Mouse (Mus musculus) thymus, adult 2 months (tissue): ENCODE measurements at regions not wholly inside any gene's neighbourhood (a gene's known extent, or its start where the extent isn't known, plus 50 kb on each side); places are given as distances from the start of the nearest gene placed in this dataset.

Experiments used
- DNase-seq: peaks from one replicate; pipeline ENCODE4 v3.0.0; 2021
- H3K27ac ChIP-seq: fragments of 200-500 bp; 2 replicates; pipeline ENCODE4 v1.5.1; 2012; ENCODE audit warnings: low read length, control low read depth; ENCODE audit not compliant: control insufficient read depth, insufficient read depth
- H3K27me3 ChIP-seq: fragments of 200-500 bp; 2 replicates; pipeline ENCODE4 v1.6.1; 2012; ENCODE audit warnings: mild to moderate bottlenecking, low read length, moderate library complexity, mixed read lengths; ENCODE audit not compliant: control insufficient read depth, insufficient read depth
- H3K36me3 ChIP-seq: fragments of 200-500 bp; 2 replicates; pipeline ENCODE4 v1.6.1; 2012; ENCODE audit warnings: mild to moderate bottlenecking, low read length, moderate library complexity; ENCODE audit not compliant: control insufficient read depth, insufficient read depth
- H3K4me1 ChIP-seq: fragments of 200-500 bp; replicated peaks from 2 replicates; pipeline ENCODE4 v1.6.1; 2012; ENCODE audit warnings: low read length; ENCODE audit not compliant: control insufficient read depth, insufficient read depth
- H3K4me3 ChIP-seq: fragments of 200-500 bp; 2 replicates; pipeline ENCODE4 v1.5.1; 2012; ENCODE audit warnings: mild to moderate bottlenecking, low read length, control low read depth, moderate library complexity; ENCODE audit not compliant: control insufficient read depth, insufficient read depth
- CTCF ChIP-seq: fragments of 200-500 bp; IDR thresholded peaks from 2 replicates; pipeline ENCODE4 v1.5.1; 2012; ENCODE audit warnings: mild to moderate bottlenecking, control low read depth, low read length, moderate library complexity, borderline replicate concordance; ENCODE audit not compliant: control insufficient read depth, poor library complexity, insufficient read depth; ENCODE audit errors: extremely low read depth
- POLR2A ChIP-seq: fragments of 200-500 bp; IDR thresholded peaks from 2 replicates; pipeline ENCODE4 v1.6.1; 2012; ENCODE audit warnings: mild to moderate bottlenecking, low read length, control low read depth, moderate library complexity; ENCODE audit not compliant: control insufficient read depth, poor library complexity, insufficient read depth; ENCODE audit errors: extremely low read depth
- WGBS: fragments of 180-500 bp; shearing (Covaris S2); methylation state at CpG from one replicate; pipeline ENCODE4 v1.1.7; 2018; 5-methylcytosine and 5-hydroxymethylcytosine counted together

DNA sequence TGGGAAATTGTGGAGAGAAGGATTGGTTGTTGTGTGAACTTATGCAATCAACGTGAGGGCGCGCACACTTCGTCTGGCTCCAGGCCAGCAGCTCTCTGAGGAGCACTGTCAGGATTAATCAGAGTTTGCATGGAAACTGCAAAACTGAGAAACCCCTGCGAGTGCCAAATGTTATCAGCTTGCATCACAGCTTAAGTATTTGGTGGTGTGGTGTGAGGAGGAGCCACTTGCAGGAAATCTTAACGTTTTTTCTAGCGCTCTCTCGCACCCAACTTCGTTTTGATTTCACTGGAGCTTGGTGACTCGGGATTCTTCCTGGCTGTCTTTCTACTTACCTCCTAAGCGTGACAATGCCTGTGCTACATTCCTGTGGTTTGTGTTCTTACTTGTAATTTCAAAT lies 261.9 kb downstream of the Hhipl2 start:
- 76% methylated on average over 11 of the region's 11 CpGs for WGBS
- Histone ChIP-seq H3K4me3 (no peak overlapping the region), H3K4me1 (no peaks in the 10 kb centered on the region), H3K27me3 (no peaks in the 10 kb centered on the region), H3K36me3 (no peaks in the 10 kb centered on the region), H3K27ac (no peak overlapping the region)
- no peak for TF ChIP-seq CTCF
- TF ChIP-seq POLR2A: no peak
- DNase-seq: no peak

DNA sequence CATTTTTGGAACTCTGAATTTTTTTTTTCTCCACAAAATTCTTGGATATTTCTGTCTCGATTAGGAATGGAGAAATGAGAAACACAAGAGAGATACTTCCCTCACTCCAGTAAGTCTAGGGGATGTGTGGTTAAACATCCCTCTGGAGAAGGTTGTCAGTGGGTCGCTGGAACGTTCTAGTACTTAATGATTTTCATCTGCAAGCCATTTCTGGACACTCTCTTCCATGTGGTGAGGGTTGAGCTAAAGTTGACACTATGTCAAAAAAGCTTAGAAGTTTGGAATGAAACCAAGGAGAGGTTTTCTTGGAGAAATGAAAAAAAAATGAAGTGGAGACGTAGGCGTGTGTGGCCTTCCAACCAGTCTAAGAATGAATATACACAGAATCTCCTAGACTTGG lies 268.0 kb downstream of the Hhipl2 start:
- 96% methylated on average over 5 of the region's 5 CpGs for WGBS
- no peak for TF ChIP-seq POLR2A
- no peak for TF ChIP-seq CTCF
- Histone ChIP-seq H3K4me3 (no peak overlapping the region), H3K27me3 (no peaks in the 10 kb centered on the region), H3K27ac (no peak overlapping the region), H3K4me1 (no peaks in the 10 kb centered on the region), H3K36me3 (no peaks in the 10 kb centered on the region)
- no peak for DNase-seq

DNA sequence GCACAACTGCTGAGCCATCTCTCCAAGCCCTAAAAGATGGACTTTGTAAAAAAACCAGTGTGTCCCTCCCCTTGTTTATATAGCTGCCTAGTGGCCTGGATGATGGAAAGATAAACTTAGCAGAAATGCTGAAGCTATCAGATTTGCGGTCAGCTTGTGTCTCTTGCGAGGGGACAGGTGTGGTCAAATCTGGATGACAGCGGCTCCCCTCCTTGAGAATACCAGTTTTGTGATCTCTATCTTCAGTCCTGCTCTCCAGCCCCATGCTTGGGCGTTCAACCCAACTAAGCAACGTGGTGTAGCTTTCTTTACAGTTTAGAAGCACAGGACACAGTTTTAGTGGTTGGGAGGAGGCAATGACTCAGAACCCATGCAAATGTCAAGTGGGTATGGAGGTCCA lies 274.7 kb downstream of the Hhipl2 start:
- no peaks in the 10 kb centered on the region for H3K36me3 ChIP-seq
- no peaks in the 10 kb centered on the region for H3K27me3 ChIP-seq
- H3K4me1 ChIP-seq: no peaks in the 10 kb centered on the region
- DNase-seq: no peak
- H3K4me3 ChIP-seq: no peak overlapping the region
- 93% methylated on average over 5 of the region's 5 CpGs for WGBS
- H3K27ac ChIP-seq: no peak overlapping the region
- TF ChIP-seq POLR2A (no peak), CTCF (no peak)

- DNase-seq: peak; percentile 46
Measured at GRCm38 (mm10) chr1:183699284-183699683, 281.3 kb downstream of the Hhipl2 start.

GRCm38 (mm10) chr1:183702888-183703287 lies 284.9 kb downstream of the Hhipl2 start:
- no peaks in the 10 kb centered on the region for H3K27me3 ChIP-seq
- H3K36me3 ChIP-seq: no peaks in the 10 kb centered on the region
- H3K27ac ChIP-seq: no peak overlapping the region
- no peak for DNase-seq
- no peaks in the 10 kb centered on the region for H3K4me1 ChIP-seq
- H3K4me3 ChIP-seq: no peak overlapping the region
- TF ChIP-seq POLR2A (no peak), CTCF (no peak)
- 91% methylated on average over 2 of the region's 2 CpGs for WGBS

More at GRCm38 (mm10) chr1:183699284-183699683, 281.3 kb downstream of the Hhipl2 start:
- H3K27me3 ChIP-seq: no peaks in the 10 kb centered on the region
- no peak for TF ChIP-seq POLR2A
- peak; percentile 60; the same call in 1 of the 2 replicates for TF ChIP-seq CTCF
- no peak overlapping the region for H3K27ac ChIP-seq
- no peak overlapping the region for H3K4me3 ChIP-seq
- no peaks in the 10 kb centered on the region for H3K4me1 ChIP-seq
- H3K36me3 ChIP-seq: no peaks in the 10 kb centered on the region
- WGBS: 85% methylated on average over 11 of the region's 11 CpGs

DNA sequence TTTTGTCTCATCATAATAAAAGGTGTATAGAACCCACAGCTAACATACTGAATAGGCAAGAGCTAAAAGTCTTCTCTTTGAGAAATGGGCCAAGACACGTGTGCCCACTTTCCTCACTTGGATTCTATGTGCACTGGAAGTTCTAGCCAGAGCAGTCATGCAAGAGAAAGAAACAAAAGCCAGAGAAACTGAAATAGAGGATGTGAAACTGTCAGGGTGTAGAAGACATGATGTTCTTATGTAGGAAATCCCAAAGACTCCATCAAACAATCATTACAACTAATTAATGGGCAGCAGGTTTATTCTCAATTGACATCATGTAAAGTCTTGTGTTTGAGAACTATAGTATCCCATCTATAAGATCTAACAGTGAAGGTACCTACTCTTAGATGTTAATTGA lies 294.9 kb downstream of the Hhipl2 start:
- Histone ChIP-seq H3K27me3 (no peaks in the 10 kb centered on the region), H3K4me1 (no peaks in the 10 kb centered on the region), H3K36me3 (no peaks in the 10 kb centered on the region), H3K4me3 (no peak overlapping the region), H3K27ac (no peak overlapping the region)
- 80% methylated on average over 1 of the region's 1 CpGs for WGBS
- TF ChIP-seq CTCF (no peak), POLR2A (no peak)
- DNase-seq: no peak

DNA sequence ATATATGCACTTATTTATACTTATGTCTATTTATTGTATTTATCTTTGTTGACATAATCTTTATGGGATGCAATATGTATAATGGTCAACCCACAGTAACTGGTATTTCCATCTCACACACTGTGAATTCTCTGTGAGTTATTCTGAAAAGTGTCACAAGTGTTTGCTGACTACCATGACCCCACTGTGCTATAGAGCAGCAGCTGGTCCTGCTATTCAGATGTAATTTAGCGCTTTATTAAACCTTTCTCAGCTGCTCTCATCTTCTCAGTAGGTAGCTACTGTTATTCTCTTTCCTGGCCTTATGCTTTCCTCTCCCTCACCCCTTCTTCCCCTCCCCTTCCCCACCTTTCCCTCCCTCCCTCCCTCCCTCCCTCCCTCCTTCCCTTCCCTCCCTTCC lies 296.0 kb upstream of the Dusp10 start:
- no peak overlapping the region for H3K4me3 ChIP-seq
- 95% methylated on average over 1 of the region's 1 CpGs for WGBS
- H3K4me1 ChIP-seq: no peaks in the 10 kb centered on the region
- no peaks in the 10 kb centered on the region for H3K36me3 ChIP-seq
- no peak for DNase-seq
- H3K27ac ChIP-seq: no peak overlapping the region
- TF ChIP-seq CTCF: no peak
- no peaks in the 10 kb centered on the region for H3K27me3 ChIP-seq
